Mouse (Mus musculus) neural tube, embryonic 13.5 days (tissue): ENCODE results near the gene Best1. TPM values are rescaled to one million over a fixed set of nuclear protein-coding genes. Genes with fewer than 3 reads are reported as not detected.
A peak's percentile ranks its signal among the peaks of the same experiment; 100 is the strongest.

Experiments used
- ATAC-seq: fragments of 200-750 bp; cut with Nextera tagmentation; 2 replicates; pipeline ENCODE4 v1.8.0; 2017; ENCODE audit warnings: low read depth, mild to moderate bottlenecking, moderate TSS enrichment, moderate library complexity
- H3K27ac ChIP-seq: fragments of 300-500 bp; sonication (generic); replicated peaks from 2 replicates; pipeline ENCODE4 v1.5.1; 2015; ENCODE audit warnings: moderate library complexity, mild to moderate bottlenecking, inconsistent platforms
- H3K27me3 ChIP-seq: fragments of 300-500 bp; sonication (generic); 2 replicates; pipeline ENCODE4 v1.6.1; 2015; ENCODE audit warnings: mild to moderate bottlenecking, inconsistent platforms
- H3K36me3 ChIP-seq: fragments of 300-500 bp; sonication (generic); 2 replicates; pipeline ENCODE4 v1.6.1; 2015; ENCODE audit warnings: mild to moderate bottlenecking, inconsistent platforms
- H3K4me1 ChIP-seq: fragments of 300-500 bp; sonication (generic); replicated peaks from 2 replicates; pipeline ENCODE4 v1.6.1; 2015; ENCODE audit warnings: inconsistent platforms
- H3K4me2 ChIP-seq: fragments of 300-500 bp; sonication (generic); 2 replicates; pipeline ENCODE4 v1.6.1; 2015; ENCODE audit warnings: inconsistent platforms, mild to moderate bottlenecking, moderate library complexity
- H3K4me3 ChIP-seq: fragments of 300-500 bp; sonication (generic); 2 replicates; pipeline ENCODE4 v1.5.1; 2015; ENCODE audit warnings: mild to moderate bottlenecking, inconsistent platforms
- H3K9ac ChIP-seq: fragments of 300-500 bp; sonication (generic); 2 replicates; pipeline ENCODE4 v1.6.1; 2015; ENCODE audit warnings: moderate library complexity, mild to moderate bottlenecking, inconsistent platforms
- H3K9me3 ChIP-seq: fragments of 300-500 bp; sonication (generic); 2 replicates; pipeline ENCODE4 v1.6.1; 2016; ENCODE audit warnings: inconsistent platforms
- WGBS: fragments of 180-500 bp; shearing (Covaris S2); methylation state at CpG from one replicate; pipeline ENCODE4 v1.1.7; 2015; 5-methylcytosine and 5-hydroxymethylcytosine counted together
- polyA plus RNA-seq: library from polyadenylated mRNA; unstranded; fragments of >200 nt; fragmentation: Nextera tagmentation; extraction: Ambion mirVana; gene quantifications from 2 replicates; pipeline ENCODE4 v1.2.1, GENCODE M21; 2015

Gene Best1
- polyA plus RNA-seq, 1 experiment from 2014 or later, result 1.5 TPM

DNA sequence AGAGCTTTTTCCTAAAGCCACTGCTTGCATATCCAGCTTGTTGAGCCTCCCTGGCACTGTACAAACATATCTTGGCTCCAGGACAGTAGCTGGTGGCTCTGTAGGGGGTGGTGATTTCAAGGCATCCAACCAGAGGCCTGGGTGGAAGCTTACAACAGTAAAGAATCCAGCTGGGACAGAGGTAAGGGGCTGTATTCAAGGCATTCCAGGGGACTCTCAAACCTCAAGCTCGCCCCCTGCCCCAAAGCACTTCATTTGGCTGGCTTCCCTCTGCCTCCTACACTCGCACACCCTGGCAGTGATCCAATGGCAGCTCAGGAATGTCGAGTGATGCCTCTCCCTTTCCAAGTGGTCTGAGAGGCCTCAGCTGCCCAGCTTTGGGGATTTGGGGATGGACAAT lies 37.5 kb upstream of the Best1 start:
- H3K4me2 ChIP-seq, result no peak overlapping the region
- 0 out of 2 replicates have a peak overlapping the region, but pooled peaks have one; percentile 1 for H3K27ac ChIP-seq
- no peak overlapping the region for H3K4me3 ChIP-seq
- H3K4me1 ChIP-seq, result peaks cover 33% of the 10 kb centered on the region
- H3K36me3 ChIP-seq, result no peaks in the 10 kb centered on the region
- ATAC-seq, result no peak
- H3K9ac ChIP-seq, result no peak overlapping the region
- no peaks in the 10 kb centered on the region; the same call in 1 of the 2 replicates for H3K27me3 ChIP-seq
- no peaks in the 10 kb centered on the region for H3K9me3 ChIP-seq
- 25% methylated on average over 3 of the region's 3 CpGs for WGBS

- WGBS, result 88% methylated on average over 3 of the region's 3 CpGs
- Histone ChIP-seq H3K9me3 (no peaks in the 10 kb centered on the region), H3K4me1 (peaks cover 29% of the 10 kb centered on the region), H3K4me2 (no peak overlapping the region), H3K4me3 (no peak overlapping the region), H3K27ac (0 out of 2 replicates have a peak overlapping the region, but pooled peaks have one; percentile 1), H3K36me3 (no peaks in the 10 kb centered on the region), H3K9ac (no peak overlapping the region), H3K27me3 (no peaks in the 10 kb centered on the region; the same call in 1 of the 2 replicates)
- no peak for ATAC-seq
Observed at GRCm38 (mm10) chr19:10038364-10038763, 36.9 kb upstream of the Best1 start.

DNA sequence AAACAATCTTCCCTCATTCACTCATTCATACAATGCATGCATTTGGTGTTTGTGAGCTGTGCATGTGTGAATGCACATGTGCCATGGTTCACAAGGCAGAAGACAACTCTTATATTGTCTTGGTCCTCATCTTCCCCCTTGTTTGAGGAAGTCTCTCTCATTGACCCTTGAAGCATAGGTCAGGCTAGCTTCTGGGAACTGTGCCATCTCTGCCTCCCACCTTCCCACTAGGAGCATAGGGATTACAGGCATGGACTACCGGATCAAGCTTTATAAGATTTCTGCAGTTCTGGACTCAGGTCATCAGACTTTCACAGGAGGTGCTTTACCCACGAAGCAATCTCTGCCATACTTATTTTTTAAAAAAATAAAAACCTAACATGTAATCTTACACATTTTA lies 36.1 kb upstream of the Best1 start:
- no peaks in the 10 kb centered on the region for H3K9me3 ChIP-seq
- H3K4me1 ChIP-seq, result peaks cover 26% of the 10 kb centered on the region

GRCm38 (mm10) chr19:10034785-10035447 lies 33.5 kb upstream of the Best1 start:
- Histone ChIP-seq H3K36me3 (0 out of 2 replicates have a peak, but pooled peaks cover under 1% of the 10 kb centered on the region), H3K9ac (no peak overlapping the region), H3K9me3 (no peaks in the 10 kb centered on the region), H3K27ac (no peak overlapping the region), H3K4me3 (no peak overlapping the region), H3K27me3 (no peaks in the 10 kb centered on the region; the same call in 1 of the 2 replicates), H3K4me2 (no peak overlapping the region), H3K4me1 (peaks cover 11% of the 10 kb centered on the region; the same call in 1 of the 2 replicates)
- 60% methylated on average over 8 of the region's 8 CpGs for WGBS
- ATAC-seq, result peak; percentile 56

More for the DNA sequence above, 36.1 kb upstream of the Best1 start:
- H3K4me3 ChIP-seq, result no peak overlapping the region
- 65% methylated on average over 2 of the region's 2 CpGs for WGBS
- H3K36me3 ChIP-seq, result no peaks in the 10 kb centered on the region
- no peaks in the 10 kb centered on the region; the same call in 1 of the 2 replicates for H3K27me3 ChIP-seq
- no peak overlapping the region for H3K9ac ChIP-seq
- no peak overlapping the region for H3K4me2 ChIP-seq
- no peak overlapping the region for H3K27ac ChIP-seq
- ATAC-seq, result no peak

- Histone ChIP-seq H3K27ac (no peak overlapping the region), H3K4me3 (no peak overlapping the region), H3K36me3 (0 out of 2 replicates have a peak, but pooled peaks cover 3% of the 10 kb centered on the region), H3K4me2 (no peak overlapping the region), H3K9ac (no peak overlapping the region), H3K4me1 (peaks cover 11% of the 10 kb centered on the region; the same call in 1 of the 2 replicates), H3K9me3 (no peaks in the 10 kb centered on the region), H3K27me3 (no peaks in the 10 kb centered on the region)
- 88% methylated on average over 5 of the region's 5 CpGs for WGBS
- ATAC-seq, result no peak
Observed at GRCm38 (mm10) chr19:10034356-10034755, 32.9 kb upstream of the Best1 start.

DNA sequence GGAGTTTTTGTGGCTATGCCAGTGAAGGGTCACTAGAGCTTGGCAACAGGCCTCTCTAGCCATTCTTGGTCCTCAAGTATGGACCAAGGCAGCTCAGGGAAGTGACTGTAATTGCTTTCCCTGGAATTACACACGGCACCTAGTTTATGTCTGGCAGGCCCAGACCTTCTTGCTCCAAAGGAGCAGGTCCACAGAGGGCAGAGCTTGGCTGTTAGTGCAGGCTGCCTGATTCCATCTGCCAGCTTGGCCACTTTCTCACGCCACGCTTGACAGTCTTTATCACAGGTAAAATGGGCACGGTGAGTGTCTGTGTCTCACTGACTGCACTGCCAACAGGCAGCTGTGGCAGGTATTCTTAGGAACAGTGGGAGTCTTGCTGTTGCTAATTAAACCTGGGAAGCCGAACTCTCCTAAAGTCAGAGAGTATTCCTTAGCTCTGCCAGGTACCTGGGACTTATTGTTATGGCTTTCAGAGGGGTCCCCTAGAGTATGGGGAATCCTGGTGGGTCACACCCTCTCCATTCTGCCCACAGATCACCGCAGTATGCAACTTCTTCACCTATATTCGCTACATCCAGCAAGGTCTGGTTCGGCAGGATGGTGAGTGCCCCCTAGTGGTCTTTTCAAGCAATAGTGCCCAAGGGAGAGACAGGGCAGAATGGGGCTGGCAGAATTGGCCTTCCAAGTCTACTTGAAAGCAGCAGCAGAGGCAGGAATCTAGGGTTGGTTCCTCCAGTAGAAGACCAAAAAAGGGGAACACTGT lies 32.0 kb upstream of the Best1 start:
- WGBS, result 44% methylated on average over 8 of the region's 8 CpGs
- Histone ChIP-seq H3K4me3 (no peak overlapping the region), H3K4me1 (0 out of 2 replicates have a peak, but pooled peaks cover 3% of the 10 kb centered on the region), H3K9me3 (no peaks in the 10 kb centered on the region), H3K9ac (no peak overlapping the region), H3K36me3 (0 out of 2 replicates have a peak, but pooled peaks cover 4% of the 10 kb centered on the region), H3K27me3 (no peaks in the 10 kb centered on the region), H3K27ac (no peak overlapping the region), H3K4me2 (no peak overlapping the region)
- ATAC-seq, result peak; percentile 60; the same call in 1 of the 2 replicates

GRCm38 (mm10) chr19:10029746-10030145 lies 28.3 kb upstream of the Best1 start:
- peaks cover 12% of the 10 kb centered on the region for H3K4me1 ChIP-seq
- H3K27me3 ChIP-seq, result no peaks in the 10 kb centered on the region
- WGBS, result 88% methylated on average over 2 of the region's 2 CpGs
- no peaks in the 10 kb centered on the region for H3K9me3 ChIP-seq
- no peak for ATAC-seq
- no peak overlapping the region for H3K4me3 ChIP-seq
- H3K36me3 ChIP-seq, result 0 out of 2 replicates have a peak, but pooled peaks cover 7% of the 10 kb centered on the region
- H3K27ac ChIP-seq, result no peak overlapping the region
- no peak overlapping the region for H3K4me2 ChIP-seq
- no peak overlapping the region for H3K9ac ChIP-seq

DNA sequence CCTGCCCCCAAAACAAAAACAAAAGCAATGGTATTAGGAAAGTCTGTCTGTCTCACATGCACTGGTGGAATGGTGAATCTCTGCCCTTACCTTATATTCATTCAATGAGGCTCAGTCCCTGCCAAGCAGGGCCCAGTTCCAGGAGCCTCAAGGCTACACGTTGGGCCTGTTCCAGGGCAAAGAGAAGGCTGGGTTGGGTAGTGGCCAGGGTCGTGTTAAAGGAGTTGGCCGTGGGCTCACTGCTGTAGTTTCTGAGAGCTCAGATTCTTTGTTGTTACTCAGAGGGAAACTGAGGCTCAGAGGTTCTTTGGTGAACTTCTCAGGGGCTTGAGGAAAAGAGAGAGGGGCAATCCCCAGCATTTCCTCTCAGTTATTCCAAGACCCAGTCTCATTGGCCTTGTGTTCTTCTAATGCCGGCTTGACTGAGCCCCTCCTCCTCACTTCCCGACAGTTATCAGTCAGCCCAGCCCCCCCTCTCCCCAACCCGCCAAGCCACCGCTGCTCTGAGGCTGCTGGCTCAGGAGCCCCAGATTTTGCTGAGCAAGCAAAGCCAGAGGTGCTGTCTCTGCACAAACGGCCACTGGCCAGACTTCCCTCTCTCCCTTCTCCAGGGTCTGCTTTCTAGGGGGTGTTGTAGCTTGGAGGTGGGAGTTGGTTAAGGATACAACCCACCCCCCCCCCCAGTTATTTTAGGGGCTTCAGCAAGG lies 23.9 kb upstream of the Best1 start:
- H3K4me2 ChIP-seq, result 0 out of 2 replicates have a peak overlapping the region, but pooled peaks have one; percentile 16
- 26% methylated on average over 8 of the region's 8 CpGs for WGBS
- ATAC-seq, result 0 out of 2 replicates have a peak, but pooled peaks have one; percentile 55
- no peaks in the 10 kb centered on the region for H3K27me3 ChIP-seq
- H3K4me1 ChIP-seq, result peaks cover 17% of the 10 kb centered on the region
- no peak overlapping the region for H3K4me3 ChIP-seq
- peak overlapping the region; percentile 54 for H3K27ac ChIP-seq
- H3K9me3 ChIP-seq, result no peaks in the 10 kb centered on the region
- 0 out of 2 replicates have a peak, but pooled peaks cover 7% of the 10 kb centered on the region for H3K36me3 ChIP-seq
- no peak overlapping the region for H3K9ac ChIP-seq

DNA sequence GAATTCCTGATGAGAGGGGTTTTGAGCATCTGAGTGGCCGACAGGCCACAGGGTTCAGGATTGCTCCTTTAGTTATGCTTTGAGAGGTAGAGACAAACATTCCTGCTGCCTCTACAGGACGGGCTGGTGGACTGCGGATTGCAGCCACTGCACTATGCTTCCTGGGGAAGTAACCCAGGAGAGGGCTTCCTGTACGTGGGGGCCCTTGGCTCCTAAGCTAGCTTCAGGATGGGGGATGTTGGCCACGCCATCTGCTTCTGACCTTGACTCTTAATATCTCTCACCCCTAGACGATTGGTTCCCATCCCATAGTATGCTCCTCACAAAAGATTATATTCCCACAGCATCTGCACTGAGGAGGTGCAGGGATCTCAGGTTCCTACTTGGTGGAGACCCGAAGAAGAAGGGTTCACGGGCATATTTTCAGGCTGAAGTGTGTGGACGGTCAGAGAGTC lies 21.9 kb upstream of the Best1 start:
- H3K4me2 ChIP-seq, result no peak overlapping the region
- H3K27me3 ChIP-seq, result 0 out of 2 replicates have a peak, but pooled peaks cover 7% of the 10 kb centered on the region
- peaks cover 31% of the 10 kb centered on the region for H3K4me1 ChIP-seq
- WGBS, result 69% methylated on average over 9 of the region's 9 CpGs
- peak overlapping the region; percentile 22; the same call in 1 of the 2 replicates for H3K9ac ChIP-seq
- no peaks in the 10 kb centered on the region for H3K9me3 ChIP-seq
- H3K36me3 ChIP-seq, result 0 out of 2 replicates have a peak, but pooled peaks cover 2% of the 10 kb centered on the region
- H3K27ac ChIP-seq, result peak overlapping the region; percentile 61; the same call in 1 of the 2 replicates
- no peak for ATAC-seq
- no peak overlapping the region for H3K4me3 ChIP-seq

- no peak overlapping the region for H3K4me3 ChIP-seq
- H3K36me3 ChIP-seq, result no peaks in the 10 kb centered on the region
- 0 out of 2 replicates have a peak, but pooled peaks cover 7% of the 10 kb centered on the region for H3K27me3 ChIP-seq
- ATAC-seq, result no peak
- no peak overlapping the region for H3K4me2 ChIP-seq
- peak overlapping the region; percentile 61 for H3K27ac ChIP-seq
- H3K9me3 ChIP-seq, result no peaks in the 10 kb centered on the region
- H3K4me1 ChIP-seq, result peaks cover 34% of the 10 kb centered on the region
- H3K9ac ChIP-seq, result peak overlapping the region; percentile 22; the same call in 1 of the 2 replicates
- 70% methylated on average over 5 of the region's 5 CpGs for WGBS
Observed at GRCm38 (mm10) chr19:10022414-10023303, 21.2 kb upstream of the Best1 start.

DNA sequence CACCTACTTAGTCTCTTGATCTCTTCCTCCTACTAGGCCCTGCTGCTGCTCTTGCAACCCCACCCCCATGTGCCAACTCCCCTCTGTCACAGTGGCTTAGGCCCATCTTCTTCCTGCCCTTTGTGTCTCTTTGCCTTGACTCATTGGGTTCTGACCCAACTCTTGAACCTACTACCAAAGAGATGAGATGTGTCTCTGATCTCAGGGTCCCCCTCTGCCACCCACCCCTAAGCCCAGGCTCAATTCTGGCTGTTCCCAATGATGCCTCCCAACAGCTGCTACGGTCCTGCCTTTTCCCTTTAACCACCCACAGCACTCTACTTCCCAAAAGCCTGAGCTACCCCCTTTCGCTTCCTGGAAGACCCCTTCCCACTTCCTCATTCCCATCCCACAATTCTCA lies 20.5 kb upstream of the Best1 start:
- no peak overlapping the region for H3K9ac ChIP-seq
- WGBS, result 77% methylated on average over 2 of the region's 2 CpGs

More for the DNA sequence above, 20.5 kb upstream of the Best1 start:
- ATAC-seq, result no peak
- H3K36me3 ChIP-seq, result no peaks in the 10 kb centered on the region
- no peak overlapping the region for H3K4me2 ChIP-seq
- H3K27ac ChIP-seq, result no peak overlapping the region
- no peaks in the 10 kb centered on the region for H3K9me3 ChIP-seq
- H3K27me3 ChIP-seq, result 0 out of 2 replicates have a peak, but pooled peaks cover 7% of the 10 kb centered on the region
- H3K4me3 ChIP-seq, result no peak overlapping the region
- H3K4me1 ChIP-seq, result peaks cover 37% of the 10 kb centered on the region
